Mouse (Mus musculus) limb, embryonic 14.5 days (tissue): ENCODE results near the gene Rabgap1l. TPM values are rescaled to one million over a fixed set of nuclear protein-coding genes. Genes with fewer than 3 reads are reported as not detected.

Experiments
- ATAC-seq: fragments of 200-750 bp; cut with Nextera tagmentation; 2 replicates; pipeline ENCODE4 v1.8.0; 2017; ENCODE audit warnings: low read depth, moderate number of reproducible peaks, moderate TSS enrichment; ENCODE audit not compliant: low FRiP score
- DNase-seq: peaks from one replicate; pipeline ENCODE4 v3.0.0-alpha.2; 2015; ENCODE audit warnings: low spot score
- H3K27ac ChIP-seq: fragments of 300-500 bp; sonication (generic); replicated peaks from 2 replicates; pipeline ENCODE4 v1.5.1; 2014; ENCODE audit warnings: low read depth, mild to moderate bottlenecking, low read length, moderate library complexity, mixed read lengths
- H3K27me3 ChIP-seq: fragments of 300-500 bp; sonication (generic); 2 replicates; pipeline ENCODE4 v1.6.1; 2014; ENCODE audit warnings: low read length, mixed read lengths; ENCODE audit not compliant: control insufficient read depth, insufficient read depth
- H3K36me3 ChIP-seq: fragments of 300-500 bp; sonication (generic); 2 replicates; pipeline ENCODE4 v1.6.1; 2014; ENCODE audit warnings: mild to moderate bottlenecking, low read length, moderate library complexity, mixed read lengths; ENCODE audit not compliant: control insufficient read depth, insufficient read depth
- H3K4me1 ChIP-seq: fragments of 300-500 bp; sonication (generic); 2 replicates; pipeline ENCODE4 v1.6.1; 2014; ENCODE audit warnings: antibody characterized with exemption, low read length, mixed read lengths; ENCODE audit not compliant: control insufficient read depth, insufficient read depth
- H3K4me2 ChIP-seq: fragments of 300-500 bp; sonication (generic); replicated peaks from 2 replicates; pipeline ENCODE4 v1.6.1; 2014; ENCODE audit warnings: low read depth, mild to moderate bottlenecking, low read length, moderate library complexity; ENCODE audit not compliant: severe bottlenecking
- H3K4me3 ChIP-seq: fragments of 300-500 bp; sonication (generic); replicated peaks from 2 replicates; pipeline ENCODE4 v1.5.1; 2014; ENCODE audit warnings: low read length
- H3K9ac ChIP-seq: fragments of 300-500 bp; sonication (generic); 2 replicates; pipeline ENCODE4 v1.6.1; 2014; ENCODE audit warnings: mild to moderate bottlenecking, low read depth, low read length, moderate library complexity; ENCODE audit not compliant: severe bottlenecking
- H3K9me3 ChIP-seq: fragments of 300-500 bp; sonication (generic); 2 replicates; pipeline ENCODE4 v1.6.1; 2016; ENCODE audit warnings: low read length; ENCODE audit not compliant: control insufficient read depth
- POLR2A ChIP-seq: fragments of 200-500 bp; IDR thresholded peaks from 2 replicates; pipeline ENCODE4 v1.8.0; 2012; ENCODE audit warnings: inconsistent platforms, mild to moderate bottlenecking, moderate library complexity, borderline replicate concordance; ENCODE audit not compliant: insufficient read depth, insufficient read length; ENCODE audit errors: extremely low read depth
- WGBS: fragments of 180-500 bp; shearing (Covaris S2); extraction: QIAGEN DNeasy Blood & Tissue Kit; methylation state at CpG from one replicate; pipeline ENCODE4 v1.1.7; 2014; 5-methylcytosine and 5-hydroxymethylcytosine counted together
- polyA plus RNA-seq, 2 experiments: library from polyadenylated mRNA; depleted of rRNA in 1 of 2; stranded (reverse) in 1 of 2; unstranded in 1 of 2; fragments of >200 nt; fragmentation: Nextera tagmentation in 1 of 2; extraction: Ambion mirVana in 1 of 2; gene quantifications; 2 replicates each; pipeline versions ENCODE4 v1.2.1 to v1.2.3; 2012 to 2014

Rabgap1l gene
- polyA plus RNA-seq, 2 experiments: 13.3 to 19.3 TPM

DNA sequence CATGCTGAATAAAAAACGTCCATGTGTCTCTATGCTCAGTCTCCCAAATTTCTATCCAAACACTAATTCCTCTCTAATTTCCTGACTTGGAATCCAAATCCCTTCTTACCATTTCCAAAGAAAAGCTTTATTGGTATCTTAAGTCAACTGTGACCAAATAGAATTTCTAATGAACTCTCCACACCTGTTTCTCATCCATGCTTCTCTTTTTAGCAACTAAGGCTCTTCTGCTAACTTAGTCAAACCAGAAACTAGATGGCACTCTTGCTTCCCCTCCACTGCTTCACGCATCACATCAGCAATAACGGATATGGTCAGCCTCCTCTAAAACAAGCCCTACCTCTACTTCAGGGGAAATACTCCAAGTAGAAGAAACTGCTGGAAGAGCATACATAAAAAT, 49.0 kb downstream of the Rabgap1l start:
- Histone ChIP-seq H3K27me3 (no peaks in the 10 kb centered on the region), H3K9ac (no peak overlapping the region), H3K4me3 (no peak overlapping the region), H3K9me3 (no peaks in the 10 kb centered on the region), H3K27ac (no peak overlapping the region), H3K4me2 (no peak overlapping the region), H3K36me3 (no peaks in the 10 kb centered on the region), H3K4me1 (no peaks in the 10 kb centered on the region)
- TF ChIP-seq POLR2A: no peak
- WGBS: 38% methylated on average over 3 of the region's 3 CpGs
- no peak for ATAC-seq
- DNase-seq: no peak

DNA sequence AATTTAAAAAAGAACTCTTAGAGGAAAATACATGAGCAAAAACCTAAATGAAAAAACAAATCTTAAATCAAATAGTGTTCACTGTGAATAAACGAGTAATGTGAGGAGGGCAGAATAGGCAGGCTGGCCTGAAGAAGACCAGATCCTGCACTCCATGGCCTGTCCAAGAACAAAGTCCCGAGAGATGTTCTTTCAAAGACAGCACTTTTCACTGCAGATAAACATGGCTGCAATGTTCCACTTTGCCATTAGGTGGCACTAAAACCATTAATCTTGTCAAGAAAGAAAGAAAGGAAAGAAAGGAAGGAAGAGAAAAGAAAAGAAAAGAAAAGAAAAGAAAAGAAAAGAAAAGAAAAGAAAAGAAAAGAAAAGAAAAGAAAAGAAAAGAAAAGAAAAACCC, 49.8 kb downstream of the Rabgap1l start:
- Histone ChIP-seq H3K36me3 (no peaks in the 10 kb centered on the region), H3K4me1 (no peaks in the 10 kb centered on the region), H3K9ac (no peak overlapping the region), H3K27ac (no peak overlapping the region), H3K4me2 (no peak overlapping the region), H3K9me3 (no peaks in the 10 kb centered on the region), H3K4me3 (no peak overlapping the region), H3K27me3 (no peaks in the 10 kb centered on the region)
- TF ChIP-seq POLR2A: no peak
- ATAC-seq (no peak), DNase-seq (peak; percentile 69)
- 6% methylated on average over 2 of the region's 2 CpGs for WGBS

DNA sequence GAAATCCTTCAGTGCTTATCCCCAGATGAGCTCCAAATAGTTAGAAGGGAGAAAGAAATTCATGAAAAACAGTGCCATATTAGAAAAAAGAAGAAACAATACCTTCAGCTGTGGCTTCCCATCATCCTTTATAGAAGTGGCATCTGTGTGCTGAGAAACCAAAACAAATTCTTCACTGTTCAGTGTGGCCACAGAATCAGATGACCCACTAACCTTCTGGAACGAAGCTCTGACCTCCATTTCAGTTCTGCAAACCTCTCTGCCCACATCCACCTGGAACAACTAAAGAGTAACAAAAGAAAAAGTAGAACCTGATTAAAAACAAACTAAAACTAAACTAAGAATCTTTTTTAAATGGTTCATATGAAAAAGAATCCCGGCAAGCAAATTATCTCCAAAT, 52.4 kb downstream of the Rabgap1l start:
- ATAC-seq (no peak), DNase-seq (no peak)
- 69% methylated on average over 2 of the region's 2 CpGs for WGBS
- Histone ChIP-seq H3K4me3 (no peak overlapping the region), H3K36me3 (no peaks in the 10 kb centered on the region), H3K4me1 (no peaks in the 10 kb centered on the region), H3K9me3 (no peaks in the 10 kb centered on the region), H3K27me3 (no peaks in the 10 kb centered on the region), H3K9ac (no peak overlapping the region), H3K4me2 (no peak overlapping the region), H3K27ac (no peak overlapping the region)
- TF ChIP-seq POLR2A: no peak

DNA sequence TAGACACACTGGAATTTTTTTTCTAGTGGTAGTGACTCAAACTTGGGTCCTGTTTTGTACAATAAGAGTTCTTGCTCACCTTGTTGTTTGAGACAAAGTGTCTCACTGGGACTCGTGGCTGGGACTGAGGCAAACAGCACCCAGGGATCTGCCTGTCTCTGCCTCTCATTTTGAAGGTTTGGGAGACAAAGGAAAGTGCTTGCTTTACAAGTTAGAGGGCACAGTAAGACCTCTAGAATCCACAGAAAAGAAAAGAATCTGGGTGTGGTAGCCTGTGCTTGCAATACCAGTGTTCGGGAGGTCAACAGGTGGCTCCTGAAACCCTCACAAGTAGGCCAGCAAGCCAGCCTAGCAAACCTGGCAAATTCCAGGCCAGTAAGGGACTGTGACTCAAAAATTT, 58.3 kb downstream of the Rabgap1l start:
- no peak overlapping the region for H3K4me2 ChIP-seq

DNA sequence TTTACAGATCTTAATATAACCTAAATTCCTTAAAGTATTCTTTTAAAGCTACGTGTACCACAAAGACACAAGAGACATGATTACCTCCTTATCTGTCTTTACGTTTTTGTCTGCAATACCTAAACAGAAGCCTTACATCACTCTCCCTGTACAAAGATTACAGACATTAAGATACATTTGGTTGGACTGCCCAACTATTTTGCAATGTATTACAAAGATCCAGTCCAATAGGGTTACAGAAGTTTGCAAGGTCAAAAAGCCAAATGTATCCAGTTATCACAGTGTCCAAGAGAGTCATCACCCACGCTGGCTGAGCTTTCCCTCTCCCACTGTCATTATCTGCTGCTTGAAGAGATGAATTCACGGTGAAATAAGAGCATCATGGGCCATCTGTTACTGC, 63.1 kb downstream of the Rabgap1l start:
- Histone ChIP-seq H3K36me3 (0 out of 2 replicates have a peak, but pooled peaks cover 8% of the 10 kb centered on the region), H3K27me3 (no peaks in the 10 kb centered on the region), H3K4me3 (no peak overlapping the region), H3K4me2 (no peak overlapping the region), H3K27ac (no peak overlapping the region), H3K9ac (no peak overlapping the region), H3K4me1 (no peaks in the 10 kb centered on the region), H3K9me3 (no peaks in the 10 kb centered on the region)
- DNase-seq (no peak), ATAC-seq (no peak)
- TF ChIP-seq POLR2A: no peak
- WGBS: 82% methylated on average over 4 of the region's 4 CpGs

More for the DNA sequence above, 58.3 kb downstream of the Rabgap1l start:
- H3K4me3 ChIP-seq: no peak overlapping the region
- no peaks in the 10 kb centered on the region for H3K9me3 ChIP-seq
- no peaks in the 10 kb centered on the region for H3K4me1 ChIP-seq
- no peak overlapping the region for H3K27ac ChIP-seq
- ATAC-seq: no peak
- TF ChIP-seq POLR2A: no peak
- no peak for DNase-seq
- no peaks in the 10 kb centered on the region for H3K27me3 ChIP-seq
- no peak overlapping the region for H3K9ac ChIP-seq
- 0 out of 2 replicates have a peak, but pooled peaks cover 9% of the 10 kb centered on the region for H3K36me3 ChIP-seq
- 83% methylated on average over 2 of the region's 2 CpGs for WGBS

DNA sequence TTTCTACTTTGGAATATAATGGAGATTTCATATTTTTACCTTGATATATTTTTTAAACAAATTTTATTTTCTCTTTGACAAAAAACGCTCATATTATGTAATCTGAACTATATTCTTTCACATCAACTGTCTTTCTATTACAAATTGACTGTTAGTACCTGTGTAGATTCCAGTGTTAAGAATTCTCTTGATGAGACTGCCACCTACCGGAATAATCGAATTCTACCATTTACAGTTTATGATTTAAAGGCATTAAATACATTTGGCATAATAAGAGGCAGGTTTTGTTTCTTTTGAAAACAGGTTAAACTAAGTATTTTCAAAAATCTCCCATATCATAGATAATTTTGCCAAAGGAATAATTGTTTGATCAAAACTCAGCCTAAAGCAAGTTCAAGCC, 75.3 kb downstream of the Rabgap1l start:
- Histone ChIP-seq H3K4me1 (no peaks in the 10 kb centered on the region), H3K27ac (no peak overlapping the region), H3K9me3 (no peaks in the 10 kb centered on the region), H3K4me2 (no peak overlapping the region), H3K36me3 (peaks cover 7% of the 10 kb centered on the region; the same call in 1 of the 2 replicates), H3K9ac (no peak overlapping the region), H3K27me3 (no peaks in the 10 kb centered on the region), H3K4me3 (no peak overlapping the region)
- DNase-seq: peak; percentile 77
- WGBS: 8% methylated on average over 3 of the region's 3 CpGs
- no peak for ATAC-seq
- TF ChIP-seq POLR2A: no peak
